Mouse (Mus musculus) forebrain, embryonic 11.5 days (tissue): ENCODE results near the gene Rhox2c. TPM values are rescaled to one million over a fixed set of nuclear protein-coding genes. Genes with fewer than 3 reads are reported as not detected.
"Not testable (repeated sequence)": the region's sequence is repeated elsewhere in the genome, so short reads cannot be mapped to it uniquely, and the experiment has no call there.

ENCODE experiments used
- ATAC-seq: fragments of 200-750 bp; cut with Nextera tagmentation; replicated peaks from 2 replicates; pipeline ENCODE4 v1.8.0; 2017; ENCODE audit warnings: moderate TSS enrichment; ENCODE audit not compliant: low FRiP score
- DNase-seq: peaks from one replicate; pipeline ENCODE4 v3.0.0-alpha.2; 2017; ENCODE audit warnings: low spot score
- H3K27ac ChIP-seq: fragments of 300-500 bp; sonication (generic); 2 replicates; pipeline ENCODE4 v1.5.1; 2014; ENCODE audit warnings: low read depth, low read length
- H3K27me3 ChIP-seq: fragments of 300-500 bp; sonication (generic); 2 replicates; pipeline ENCODE4 v1.6.1; 2014; ENCODE audit warnings: mild to moderate bottlenecking, low read length, mixed read lengths; ENCODE audit not compliant: control insufficient read depth, insufficient read depth
- H3K36me3 ChIP-seq: fragments of 300-500 bp; sonication (generic); 2 replicates; pipeline ENCODE4 v1.6.1; 2014; ENCODE audit warnings: mild to moderate bottlenecking, low read length, moderate library complexity, mixed read lengths; ENCODE audit not compliant: control insufficient read depth, insufficient read depth
- H3K4me1 ChIP-seq: fragments of 300-500 bp; sonication (generic); replicated peaks from 2 replicates; pipeline ENCODE4 v1.6.1; 2014; ENCODE audit warnings: low read length, mixed read lengths; ENCODE audit not compliant: control insufficient read depth, insufficient read depth
- H3K4me2 ChIP-seq: fragments of 300-500 bp; sonication (generic); 2 replicates; pipeline ENCODE4 v1.6.1; 2014; ENCODE audit warnings: low read depth, mild to moderate bottlenecking, low read length, moderate library complexity, mixed read lengths; ENCODE audit not compliant: severe bottlenecking
- H3K4me3 ChIP-seq: fragments of 300-500 bp; sonication (generic); 2 replicates; pipeline ENCODE4 v1.5.1; 2014; ENCODE audit warnings: low read depth, low read length
- H3K9ac ChIP-seq: fragments of 300-500 bp; sonication (generic); 2 replicates; pipeline ENCODE4 v1.6.1; 2014; ENCODE audit warnings: low read length
- H3K9me3 ChIP-seq: fragments of 300-500 bp; sonication (generic); 2 replicates; pipeline ENCODE4 v1.6.1; 2016; ENCODE audit warnings: low read length, mixed read lengths; ENCODE audit not compliant: control insufficient read depth
- whole genome bisulfite sequencing: fragments of 180-500 bp; shearing (Covaris S2); extraction: QIAGEN DNeasy Blood & Tissue Kit; methylation state at CpG from one replicate; pipeline ENCODE4 v1.1.7; 2014; 5-methylcytosine and 5-hydroxymethylcytosine counted together
- polyA plus RNA-seq: library from polyadenylated mRNA; unstranded; fragments of >200 nt; fragmentation: Nextera tagmentation; extraction: Ambion mirVana; gene quantifications from 2 replicates; pipeline ENCODE4 v1.2.1, GENCODE M21; 2014

The Rhox2c gene
- polyA plus RNA-seq, result 0.49 and 1.0 TPM in 2 replicates

DNA sequence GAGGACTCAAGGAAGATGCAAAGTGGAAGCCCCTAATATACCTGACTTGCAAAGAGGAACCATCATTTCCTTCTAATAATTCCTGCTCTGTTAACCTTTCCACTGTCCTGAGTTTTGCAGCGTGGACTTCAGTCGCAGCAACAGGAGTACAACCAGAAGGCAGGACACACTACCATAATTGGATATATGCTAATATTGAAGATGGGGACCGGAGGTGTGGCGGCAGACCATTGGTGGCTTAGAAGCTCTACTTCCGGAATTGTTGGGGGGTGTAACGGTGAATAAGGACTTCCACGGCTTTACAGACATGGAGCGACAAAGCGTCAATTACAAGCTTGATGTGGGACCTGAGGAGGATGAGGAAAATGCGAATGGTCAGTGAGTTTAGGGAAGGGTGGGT is at the start of gene Rhox2c:
Gene Rhox2c, plus strand, starts transcription at position 301 of the 400 bp plus-strand sequence.
- H3K9me3 ChIP-seq, H3K36me3 ChIP-seq, H3K4me2 ChIP-seq, H3K4me3 ChIP-seq, DNase-seq, H3K9ac ChIP-seq, H3K27ac ChIP-seq, ATAC-seq, H3K27me3 ChIP-seq, H3K4me1 ChIP-seq: not testable (repeated sequence)
- WGBS, result 95% methylated on average over 7 of the region's 10 CpGs

DNA sequence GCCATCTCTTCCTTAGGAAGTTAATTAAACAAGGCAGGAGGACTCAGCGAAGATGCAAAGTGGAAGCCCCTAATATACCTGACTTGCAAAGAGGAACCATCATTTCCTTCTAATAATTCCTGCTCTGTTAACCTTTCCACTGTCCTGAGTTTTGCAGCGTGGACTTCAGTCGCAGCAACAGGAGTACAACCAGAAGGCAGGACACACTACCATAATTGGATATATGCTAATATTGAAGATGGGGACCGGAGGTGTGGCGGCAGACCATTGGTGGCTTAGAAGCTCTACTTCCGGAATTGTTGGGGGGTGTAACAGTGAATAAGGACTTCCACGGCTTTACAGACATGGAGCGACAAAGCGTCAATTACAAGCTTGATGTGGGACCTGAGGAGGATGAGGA is 41.7 kb upstream of the Rhox2c start, which contains the start of gene Rhox2b:
Gene Rhox2b, plus strand, starts transcription at position 301 of the 400 bp plus-strand sequence.
- H3K4me2 ChIP-seq, H3K36me3 ChIP-seq, DNase-seq, H3K27me3 ChIP-seq, ATAC-seq, H3K9ac ChIP-seq, H3K4me3 ChIP-seq, H3K4me1 ChIP-seq, H3K9me3 ChIP-seq, H3K27ac ChIP-seq: not testable (repeated sequence)
- WGBS, result no CpG with 5 or more reads among the region's 9 CpGs

DNA sequence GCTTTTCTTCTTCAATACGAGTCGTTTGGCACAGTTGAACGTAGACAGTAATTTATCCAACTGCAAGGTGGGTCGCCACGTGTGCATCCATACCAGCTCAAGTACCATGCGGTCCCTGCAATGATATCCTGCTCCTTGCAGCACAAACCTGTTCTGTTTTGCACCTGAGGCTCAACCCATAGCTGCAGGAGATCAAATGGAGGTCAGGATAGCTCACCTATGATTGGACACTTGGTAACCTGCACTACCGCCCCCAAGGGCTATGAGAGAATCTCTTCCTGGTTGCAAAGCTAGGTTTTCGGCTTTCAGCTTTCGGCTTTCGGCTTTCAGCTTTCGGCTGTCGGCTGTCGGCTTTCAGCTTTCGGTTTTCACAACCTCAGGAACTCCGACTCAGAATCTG is 21.3 kb upstream of the Rhox2c start, which contains the start of gene Rhox4b:
Gene Rhox4b, plus strand, starts transcription at position 301 of the 400 bp plus-strand sequence.
- H3K36me3 ChIP-seq, DNase-seq, H3K27ac ChIP-seq, H3K4me2 ChIP-seq, ATAC-seq, H3K9me3 ChIP-seq, H3K4me3 ChIP-seq, H3K4me1 ChIP-seq, H3K9ac ChIP-seq, H3K27me3 ChIP-seq: not testable (repeated sequence)
- WGBS, result 92% methylated on average over 14 of the region's 15 CpGs

DNA sequence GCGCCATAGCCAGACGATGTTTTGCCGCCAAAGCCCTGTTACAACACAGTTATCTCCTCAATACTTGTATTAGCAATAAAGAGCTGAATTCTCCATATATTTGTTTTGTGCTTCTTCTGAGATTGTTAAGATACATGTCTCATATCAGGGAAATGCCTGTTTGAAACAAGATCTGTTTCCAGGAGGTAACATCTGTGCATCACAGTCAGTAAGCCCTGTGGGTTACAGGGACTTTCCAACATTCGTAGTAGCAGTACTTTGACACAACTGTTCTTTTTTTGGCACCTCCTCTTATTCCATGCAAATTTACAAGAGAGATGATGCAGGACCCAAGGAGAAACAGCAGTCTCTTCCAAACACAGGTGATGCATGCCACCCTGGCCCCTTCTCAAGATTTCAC is 4.8 kb downstream of the Rhox2c start, which contains the start of gene Rhox3c:
Gene Rhox3c, plus strand, starts transcription at position 301 of the 400 bp plus-strand sequence.
- not testable (repeated sequence) for H3K9me3 ChIP-seq, H3K27ac ChIP-seq, H3K4me2 ChIP-seq, ATAC-seq, H3K27me3 ChIP-seq, DNase-seq, H3K36me3 ChIP-seq, H3K9ac ChIP-seq, H3K4me3 ChIP-seq, H3K4me1 ChIP-seq
- 93% methylated on average over 3 of the region's 4 CpGs for WGBS

DNA sequence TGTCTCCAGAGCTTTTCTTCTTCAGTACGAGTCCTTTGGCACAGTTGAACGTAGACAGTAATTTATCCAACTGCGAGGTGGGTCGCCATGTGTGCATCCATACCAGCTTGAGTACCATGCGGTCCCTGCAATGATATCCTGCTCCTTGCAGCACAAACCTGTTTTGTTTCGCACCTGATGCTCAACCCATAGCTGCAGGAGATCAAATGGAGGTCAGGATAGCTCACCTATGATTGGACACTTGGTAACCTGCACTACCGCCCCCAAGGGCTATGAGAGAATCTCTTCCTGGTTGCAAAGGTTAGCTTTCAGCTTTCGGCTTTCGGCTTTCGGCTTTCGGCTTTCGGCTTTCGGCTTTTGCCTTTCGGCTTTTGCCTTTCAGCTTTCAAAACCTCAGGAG is 26.6 kb downstream of the Rhox2c start, which contains the start of gene Rhox4c:
Gene Rhox4c, plus strand, starts transcription at position 301 of the 400 bp plus-strand sequence.
- not testable (repeated sequence) for ATAC-seq, H3K9me3 ChIP-seq, H3K27me3 ChIP-seq, H3K4me3 ChIP-seq, DNase-seq, H3K9ac ChIP-seq, H3K4me1 ChIP-seq, H3K27ac ChIP-seq, H3K4me2 ChIP-seq, H3K36me3 ChIP-seq
- 91% methylated on average over 14 of the region's 14 CpGs for WGBS

DNA sequence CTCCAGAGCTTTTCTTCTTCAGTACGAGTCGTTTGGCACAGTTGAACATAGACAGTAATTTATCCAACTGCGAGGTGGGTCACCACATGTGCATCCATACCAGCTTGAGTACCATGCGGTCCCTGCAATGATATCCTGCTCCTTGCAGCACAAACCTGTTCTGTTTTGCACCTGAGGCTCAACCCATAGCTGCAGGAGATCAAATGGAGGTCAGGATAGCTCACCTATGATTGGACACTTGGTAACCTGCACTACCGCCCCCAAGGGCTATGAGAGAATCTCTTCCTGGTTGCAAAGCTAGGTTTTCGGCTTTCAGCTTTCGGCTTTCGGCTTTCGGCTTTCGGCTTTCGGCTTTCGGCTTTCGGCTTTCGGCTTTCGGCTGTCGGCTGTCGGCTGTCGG is 60.6 kb downstream of the Rhox2c start, which contains the start of gene Rhox4d:
Gene Rhox4d, plus strand, starts transcription at position 301 of the 400 bp plus-strand sequence.
- not testable (repeated sequence) for H3K27ac ChIP-seq, H3K9me3 ChIP-seq, H3K27me3 ChIP-seq, DNase-seq, ATAC-seq, H3K4me1 ChIP-seq, H3K4me3 ChIP-seq, H3K9ac ChIP-seq, H3K4me2 ChIP-seq, H3K36me3 ChIP-seq
- 91% methylated on average over 14 of the region's 18 CpGs for WGBS

Other genes starting within 250 kb of the Rhox2c start
- not detected in 2 replicates for gene Gm9, start 242.6 kb upstream of the Rhox2c start, polyA plus RNA-seq
- gene Rhox1, start 231.4 kb upstream of the Rhox2c start, polyA plus RNA-seq, result not detected in 2 replicates
- 0.64 and 0.71 TPM in 2 replicates for gene Rhox2a, start 208.7 kb upstream of the Rhox2c start, polyA plus RNA-seq
- gene Rhox3a, start 203.8 kb upstream of the Rhox2c start, polyA plus RNA-seq, result not detected in 2 replicates
- 0.27 TPM in 1 of 2 replicates, not detected in the other for gene Rhox4a, start 188.3 kb upstream of the Rhox2c start, polyA plus RNA-seq
- not detected in 2 replicates for gene Rhox3a2, start 73.7 kb upstream of the Rhox2c start, polyA plus RNA-seq
- gene Rhox4a2, start 62.8 kb upstream of the Rhox2c start, polyA plus RNA-seq, result 1.1 and 1.2 TPM in 2 replicates
- gene Rhox2b, start 41.6 kb upstream of the Rhox2c start, polyA plus RNA-seq, result 0.57 TPM in 1 of 2 replicates, not detected in the other
- not detected in 2 replicates for gene Rhox4b, start 21.2 kb upstream of the Rhox2c start, polyA plus RNA-seq
- gene Rhox3c, start 4.9 kb downstream of the Rhox2c start, polyA plus RNA-seq, result not detected in 2 replicates
- not detected in 2 replicates for gene Rhox4c, start 26.7 kb downstream of the Rhox2c start, polyA plus RNA-seq
- gene Rhox2d, start 39.7 kb downstream of the Rhox2c start, polyA plus RNA-seq, result not detected in 2 replicates
- gene Rhox4d, start 60.7 kb downstream of the Rhox2c start, polyA plus RNA-seq, result not detected in 2 replicates
- gene Rhox2e, start 76.8 kb downstream of the Rhox2c start, polyA plus RNA-seq, result not detected in 2 replicates
- not detected in 2 replicates for gene Rhox3e, start 88.3 kb downstream of the Rhox2c start, polyA plus RNA-seq
- gene Rhox4e, start 103.7 kb downstream of the Rhox2c start, polyA plus RNA-seq, result not detected in 2 replicates
- not detected in 2 replicates for gene Rhox2f, start 117.7 kb downstream of the Rhox2c start, polyA plus RNA-seq
- gene Rhox3f, start 127.3 kb downstream of the Rhox2c start, polyA plus RNA-seq, result not detected in 2 replicates
- not detected in 2 replicates for gene Rhox4f, start 154.0 kb downstream of the Rhox2c start, polyA plus RNA-seq
- not detected in 2 replicates for gene Rhox3g, start 174.9 kb downstream of the Rhox2c start, polyA plus RNA-seq
- gene Rhox2g, start 189.8 kb downstream of the Rhox2c start, polyA plus RNA-seq, result not detected in 2 replicates
- gene Rhox4g, start 197.6 kb downstream of the Rhox2c start, polyA plus RNA-seq, result not detected in 2 replicates
- not detected in 2 replicates for gene Rhox3h, start 215.1 kb downstream of the Rhox2c start, polyA plus RNA-seq
- gene Rhox2h, start 219.6 kb downstream of the Rhox2c start, polyA plus RNA-seq, result not detected in 2 replicates